Mouse (Mus musculus): ENCODE results near the gene Pth2. TPM values are rescaled to one million over a fixed set of nuclear protein-coding genes. Genes with fewer than 3 reads are reported as not detected.

Pth2 gene
- total RNA-seq, 2 experiments from 2014 or later, result not detected

DNA sequence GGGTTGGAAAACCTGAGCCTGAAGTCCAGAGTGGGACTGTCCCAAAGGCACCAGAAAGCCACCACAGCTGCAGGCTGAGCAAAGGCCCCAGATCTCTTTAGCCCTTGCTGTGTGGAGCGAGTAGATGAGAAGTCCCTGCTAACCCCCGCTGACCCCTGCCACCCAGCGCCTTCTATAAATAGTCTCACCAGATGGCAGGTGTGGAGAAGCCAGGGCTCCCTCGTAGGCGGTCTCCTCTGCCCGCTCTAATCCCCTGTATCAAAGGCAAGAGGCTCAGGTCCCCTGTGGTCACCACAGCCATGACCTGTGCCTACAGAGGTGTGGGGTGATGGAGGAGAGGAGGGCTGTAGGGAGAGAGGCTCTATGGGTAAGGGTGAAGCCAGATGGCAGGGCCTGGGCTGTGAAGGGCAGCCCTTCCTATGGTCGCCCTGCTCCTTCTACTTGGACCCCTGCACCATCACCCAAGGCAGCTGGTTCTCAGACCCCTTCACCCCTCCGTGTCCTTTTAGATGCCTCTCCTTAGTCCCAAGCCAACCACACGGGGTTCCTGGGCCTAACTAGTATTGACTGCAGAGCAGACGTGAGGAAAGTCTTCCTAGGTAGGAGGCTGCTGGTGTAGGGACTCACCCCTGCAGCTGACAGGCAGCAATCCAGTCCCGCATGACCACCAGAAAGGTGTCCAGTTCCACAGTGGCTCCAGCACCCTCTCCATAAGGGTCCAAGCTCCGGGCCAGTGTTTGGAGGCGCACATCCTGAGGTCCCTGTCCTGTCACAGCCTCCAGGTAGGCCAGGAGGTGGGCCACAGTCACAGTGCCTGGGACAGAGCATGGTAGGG lies 14.8 kb downstream of the Pth2 start:
- no peak for ATAC-seq (ENCODE audit: poor library complexity, severe bottlenecking)

DNA sequence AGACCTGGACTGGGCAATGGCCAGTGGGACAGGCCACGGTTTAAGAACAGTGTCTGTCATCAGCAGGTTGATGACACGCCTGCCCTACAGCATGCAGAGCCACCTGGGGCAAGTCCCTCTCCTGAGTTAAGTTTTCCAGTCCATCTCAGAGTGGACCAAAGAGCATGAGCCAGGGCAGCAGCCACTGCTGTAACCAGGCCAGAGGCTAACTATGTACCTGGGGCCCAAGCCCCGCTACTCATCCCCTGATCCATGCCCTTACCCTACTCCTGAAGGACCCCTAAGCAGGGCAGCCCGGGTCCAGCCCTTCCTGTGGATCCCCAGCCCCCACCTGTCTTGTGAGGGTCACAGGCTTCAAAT lies 15.4 kb downstream of the Pth2 start:
- ATAC-seq (ENCODE audit: poor library complexity, severe bottlenecking), result no peak

- no peak for ATAC-seq (ENCODE audit: poor library complexity, severe bottlenecking)
Observed at GRCm38 (mm10) chr7:45196994-45197393, 16.2 kb downstream of the Pth2 start.

DNA sequence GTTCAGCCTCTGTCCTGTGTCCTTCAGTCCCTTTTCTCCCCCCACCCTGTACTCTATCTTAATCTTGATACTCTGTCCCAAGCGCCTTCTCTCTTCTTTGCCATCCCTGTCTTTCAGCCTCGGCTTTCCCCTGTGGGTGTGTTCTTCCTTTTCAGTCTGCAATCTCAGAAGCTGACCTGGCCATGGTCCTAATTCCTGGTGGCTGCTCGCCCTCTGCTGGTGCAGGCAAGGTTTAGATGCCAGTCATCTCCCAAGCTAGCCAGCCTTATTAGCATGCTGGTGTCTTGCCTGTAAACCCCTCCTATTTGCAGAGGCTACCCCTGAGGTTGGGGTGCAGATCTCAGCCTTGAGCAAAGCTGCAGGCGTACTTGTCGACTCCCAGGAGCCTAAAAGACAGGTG lies 17.6 kb downstream of the Pth2 start:
- peak; percentile 67; the same call in 1 of the 2 replicates for ATAC-seq (ENCODE audit: poor library complexity, severe bottlenecking)

GRCm38 (mm10) chr7:45198961-45199360 lies 18.2 kb downstream of the Pth2 start:
- ATAC-seq (ENCODE audit: poor library complexity, severe bottlenecking), result no peak

DNA sequence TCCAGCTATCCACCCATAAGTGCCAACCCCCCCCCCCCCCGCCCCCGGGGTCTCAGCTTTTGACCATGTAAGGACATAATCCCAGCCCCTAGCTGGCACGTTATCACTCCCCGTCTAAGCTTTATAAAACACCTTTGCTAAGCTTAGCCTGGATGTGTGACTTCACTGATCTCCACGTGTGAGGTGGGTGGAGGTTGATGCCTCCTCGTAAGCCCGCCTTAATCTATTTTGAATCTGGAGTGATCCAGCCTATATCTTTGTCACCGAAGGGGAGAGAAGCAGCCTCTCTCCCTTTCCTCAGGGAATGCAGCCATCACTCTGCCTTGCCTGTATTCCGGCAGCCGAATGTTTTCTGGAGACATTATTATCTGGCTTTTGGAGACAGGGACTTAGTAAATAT lies 21.9 kb downstream of the Pth2 start:
- no peak for ATAC-seq (ENCODE audit: poor library complexity, severe bottlenecking)

- peak; percentile 91 for ATAC-seq (ENCODE audit: poor library complexity, severe bottlenecking)
Observed at GRCm38 (mm10) chr7:45204380-45205143, 23.8 kb downstream of the Pth2 start, which contains the start of gene Ccdc155. Gene Ccdc155 (minus strand): TSS chr7:45204892.

DNA sequence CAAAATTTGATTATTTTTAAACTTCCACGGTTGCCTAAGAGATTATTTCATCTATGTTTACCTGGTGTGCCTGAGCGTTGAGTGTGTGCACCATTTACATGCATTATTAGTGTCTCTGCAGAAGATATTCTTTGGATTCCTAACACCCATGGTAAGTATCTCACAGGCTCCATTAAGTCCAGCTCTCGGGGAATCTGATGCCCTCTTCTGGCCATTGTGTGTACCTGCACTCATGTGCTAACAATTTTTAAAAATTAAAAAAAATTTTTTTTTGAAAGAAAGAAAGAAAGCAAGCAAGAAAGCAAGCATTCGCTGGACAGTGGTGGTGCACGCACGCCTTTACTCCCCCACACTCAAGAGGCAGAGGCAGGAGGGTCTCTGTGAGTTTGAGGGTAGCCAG lies 27.5 kb downstream of the Pth2 start:
- no peak for ATAC-seq (ENCODE audit: poor library complexity, severe bottlenecking)

DNA sequence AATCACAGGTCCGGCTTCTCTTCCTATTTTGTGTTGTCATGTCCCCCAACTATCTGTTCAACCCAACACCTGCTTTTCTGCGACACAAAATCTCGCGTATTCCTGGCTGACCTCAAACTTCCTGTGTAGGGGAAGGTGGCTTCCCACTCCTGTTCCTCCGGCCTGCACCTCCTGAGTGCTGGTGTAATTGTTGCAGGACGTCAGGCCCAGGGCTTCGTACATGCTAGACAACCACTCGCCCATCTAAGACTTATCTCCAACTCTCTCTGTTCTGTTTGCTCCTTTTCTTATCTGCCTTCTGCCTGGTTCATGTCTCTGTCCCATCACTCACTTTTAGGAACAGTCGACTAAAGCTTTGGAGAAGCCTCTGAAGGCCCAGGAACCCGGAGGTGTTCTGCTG lies 30.3 kb downstream of the Pth2 start:
- no peak for ATAC-seq (ENCODE audit: poor library complexity, severe bottlenecking)

- ATAC-seq (ENCODE audit: poor library complexity, severe bottlenecking), result peak; percentile 66
Observed at GRCm38 (mm10) chr7:45211851-45212251, 31.1 kb downstream of the Pth2 start, which contains the start of gene Dkkl1. Gene Dkkl1 (minus strand): TSS chr7:45212147.

DNA sequence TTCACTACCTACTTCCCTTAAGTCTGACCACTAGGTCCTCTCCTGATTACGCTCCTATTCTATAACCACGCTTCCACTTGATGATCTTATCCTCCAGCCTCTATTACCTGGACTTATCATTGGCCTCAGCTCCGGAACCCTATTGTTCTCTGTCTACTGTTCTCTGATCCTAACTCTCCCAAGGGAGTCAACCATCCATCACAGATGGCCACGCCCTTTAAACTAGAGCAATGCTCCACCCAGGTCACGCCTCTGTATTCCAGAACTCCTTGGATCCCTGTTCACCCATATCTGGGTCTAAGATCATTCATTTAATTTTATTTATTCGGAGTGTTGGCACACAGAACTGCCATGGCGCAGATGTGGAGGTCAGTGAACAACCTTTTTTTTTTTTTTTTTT lies 31.6 kb downstream of the Pth2 start:
- 0 out of 2 replicates have a peak, but pooled peaks have one; percentile 7 for ATAC-seq (ENCODE audit: poor library complexity, severe bottlenecking)

GRCm38 (mm10) chr7:45213708-45214107 lies 32.9 kb downstream of the Pth2 start:
- no peak for ATAC-seq (ENCODE audit: poor library complexity, severe bottlenecking)

GRCm38 (mm10) chr7:45215673-45216441 lies 35.1 kb downstream of the Pth2 start, which contains the start of gene Tead2:
Gene Tead2 (plus strand): TSS chr7:45215753.
- no peak for ATAC-seq (ENCODE audit: poor library complexity, severe bottlenecking)

GRCm38 (mm10) chr7:45216442-45217183 lies 35.8 kb downstream of the Pth2 start:
- ATAC-seq (ENCODE audit: poor library complexity, severe bottlenecking), result no peak

DNA sequence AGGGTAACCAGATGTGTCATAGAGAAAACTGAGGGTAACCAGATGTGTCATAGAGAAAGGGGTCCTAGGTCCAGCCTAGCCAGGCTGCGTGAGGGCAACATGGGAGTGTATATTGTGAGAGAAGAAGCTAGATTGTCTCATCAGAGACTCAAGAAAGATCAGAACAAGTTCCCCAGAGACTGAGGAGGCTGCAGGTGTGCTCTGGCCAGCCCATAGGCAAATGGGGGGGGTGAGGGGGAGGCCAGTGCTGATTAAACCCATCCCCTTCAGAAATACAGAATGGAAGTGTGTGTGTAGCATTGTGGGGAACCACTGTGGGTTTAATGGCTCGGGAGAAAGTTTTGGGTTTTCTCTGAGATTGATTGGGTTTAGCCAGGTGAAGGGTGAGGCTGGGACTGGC lies 40.9 kb downstream of the Pth2 start:
- ATAC-seq (ENCODE audit: poor library complexity, severe bottlenecking), result no peak

DNA sequence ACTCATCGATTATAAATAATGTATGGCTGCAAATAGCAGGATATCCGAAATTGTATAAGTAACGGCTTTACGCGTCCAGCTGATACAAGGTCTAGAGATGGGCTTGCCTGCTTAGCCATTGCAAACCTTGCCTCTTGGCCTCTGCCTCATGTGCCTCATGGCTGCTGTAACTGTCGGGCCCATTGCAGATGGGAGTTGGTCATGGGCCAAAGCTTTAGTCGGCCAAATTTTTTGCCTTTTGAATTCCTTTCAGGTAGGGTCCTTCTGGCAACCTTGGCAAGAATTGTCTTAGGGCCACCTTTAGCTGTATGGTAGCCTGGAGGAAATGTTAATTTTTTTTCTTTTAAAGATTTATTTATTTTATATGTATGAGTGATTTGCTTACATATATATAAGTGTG lies 44.0 kb downstream of the Pth2 start:
- no peak for ATAC-seq (ENCODE audit: poor library complexity, severe bottlenecking)

DNA sequence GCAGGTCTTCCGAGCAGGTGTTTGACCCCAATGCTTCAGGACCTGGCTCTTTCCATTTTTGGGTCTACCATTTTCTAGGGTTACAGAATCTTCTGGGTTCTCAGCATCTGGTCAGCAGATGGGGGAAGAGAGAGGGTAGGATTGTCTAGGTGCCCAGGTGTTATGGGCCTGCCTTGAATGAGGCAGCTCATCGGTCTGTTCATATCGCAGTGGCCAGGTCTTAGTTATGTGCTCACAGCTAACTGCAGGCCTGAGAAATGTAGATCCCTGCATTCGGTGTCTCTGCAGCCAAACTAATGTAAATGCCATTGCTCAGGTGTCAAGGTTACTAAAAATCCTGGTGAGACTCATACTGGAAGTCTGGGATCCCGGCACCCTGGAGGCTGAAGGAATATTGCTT lies 45.6 kb downstream of the Pth2 start:
- ATAC-seq (ENCODE audit: poor library complexity, severe bottlenecking), result no peak

DNA sequence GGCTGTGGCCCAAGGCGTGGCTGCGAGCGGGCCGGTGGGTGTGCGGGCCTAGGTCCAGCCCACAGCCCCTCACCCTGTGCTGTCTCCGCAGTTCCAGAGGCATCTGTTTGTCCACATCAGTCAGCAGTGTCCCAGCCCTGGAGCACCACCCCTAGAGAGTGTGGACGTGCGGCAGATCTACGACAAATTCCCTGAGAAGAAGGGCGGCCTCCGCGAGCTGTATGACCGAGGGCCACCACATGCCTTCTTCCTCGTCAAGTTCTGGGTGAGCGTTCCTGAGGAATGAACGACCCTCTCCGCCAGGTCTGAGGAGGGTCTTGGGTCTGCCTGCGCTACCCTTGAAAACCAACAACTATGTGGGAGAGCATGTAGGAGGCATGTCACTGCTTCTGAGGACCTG lies 47.8 kb downstream of the Pth2 start:
- ATAC-seq (ENCODE audit: poor library complexity, severe bottlenecking), result no peak

DNA sequence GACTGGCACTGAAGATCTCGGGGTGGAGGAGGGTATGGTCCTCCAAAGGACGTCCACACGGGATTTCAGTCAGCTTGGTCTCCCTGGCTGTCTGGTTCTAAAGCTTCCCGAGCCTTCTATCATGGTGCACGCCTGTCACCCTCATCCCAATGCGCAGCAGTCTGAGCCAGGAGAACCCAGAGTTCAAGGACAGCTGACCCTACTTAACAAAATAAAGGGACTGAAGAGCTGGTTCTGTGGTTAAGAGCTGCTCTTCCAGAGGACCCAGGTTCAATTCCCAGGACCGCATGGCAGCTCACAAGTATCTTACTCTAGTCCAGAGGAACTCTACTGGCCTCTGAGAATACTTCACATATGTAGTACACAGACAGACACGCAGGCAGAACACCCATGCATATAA lies 48.3 kb downstream of the Pth2 start:
- no peak for ATAC-seq (ENCODE audit: poor library complexity, severe bottlenecking)

DNA sequence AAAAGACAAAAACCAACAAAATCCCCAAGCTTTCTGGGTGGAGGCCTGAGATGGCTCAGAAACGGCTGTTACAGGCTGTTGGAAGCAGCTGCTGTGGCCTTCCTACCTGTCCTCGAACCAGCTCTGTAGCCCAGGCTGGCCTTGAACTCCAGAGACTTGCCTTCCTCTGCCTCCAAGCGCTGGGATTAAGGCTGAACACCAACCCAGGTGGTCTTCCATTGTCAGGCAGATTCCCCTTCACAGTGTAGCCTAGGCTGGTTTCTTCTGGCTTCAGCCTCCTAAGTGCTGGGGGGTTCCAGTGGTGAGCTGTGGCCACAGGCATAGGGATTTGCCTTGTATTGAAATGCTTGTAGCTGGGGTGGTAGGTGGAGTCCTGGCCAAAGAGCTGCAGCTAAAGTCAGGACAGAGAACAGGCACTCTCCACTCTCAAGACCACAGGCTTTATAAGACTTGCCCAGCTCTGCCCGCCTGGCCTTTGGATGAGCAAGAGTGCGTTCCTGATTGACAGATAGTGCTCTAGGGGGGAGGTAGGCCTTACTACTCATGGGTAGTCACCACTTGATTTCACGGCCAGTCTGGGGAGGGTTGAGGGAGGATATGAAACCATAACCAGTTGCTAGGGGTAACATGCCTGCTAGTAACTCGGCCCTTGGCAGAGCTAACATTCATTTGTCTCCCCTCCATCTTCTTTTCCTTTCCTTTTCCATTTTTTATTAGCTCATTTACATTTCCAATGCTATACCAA lies 48.8 kb downstream of the Pth2 start:
- 0 out of 2 replicates have a peak, but pooled peaks have one; percentile 35 for ATAC-seq (ENCODE audit: poor library complexity, severe bottlenecking)
